Mouse (Mus musculus): ENCODE measurements around the gene Rad51b. TPM values are rescaled to one million over a fixed set of nuclear protein-coding genes. Genes with fewer than 3 reads are reported as not detected.

The Rad51b gene
- polyA plus RNA-seq, 1 experiment from 2014 or later = 0.87 TPM

DNA sequence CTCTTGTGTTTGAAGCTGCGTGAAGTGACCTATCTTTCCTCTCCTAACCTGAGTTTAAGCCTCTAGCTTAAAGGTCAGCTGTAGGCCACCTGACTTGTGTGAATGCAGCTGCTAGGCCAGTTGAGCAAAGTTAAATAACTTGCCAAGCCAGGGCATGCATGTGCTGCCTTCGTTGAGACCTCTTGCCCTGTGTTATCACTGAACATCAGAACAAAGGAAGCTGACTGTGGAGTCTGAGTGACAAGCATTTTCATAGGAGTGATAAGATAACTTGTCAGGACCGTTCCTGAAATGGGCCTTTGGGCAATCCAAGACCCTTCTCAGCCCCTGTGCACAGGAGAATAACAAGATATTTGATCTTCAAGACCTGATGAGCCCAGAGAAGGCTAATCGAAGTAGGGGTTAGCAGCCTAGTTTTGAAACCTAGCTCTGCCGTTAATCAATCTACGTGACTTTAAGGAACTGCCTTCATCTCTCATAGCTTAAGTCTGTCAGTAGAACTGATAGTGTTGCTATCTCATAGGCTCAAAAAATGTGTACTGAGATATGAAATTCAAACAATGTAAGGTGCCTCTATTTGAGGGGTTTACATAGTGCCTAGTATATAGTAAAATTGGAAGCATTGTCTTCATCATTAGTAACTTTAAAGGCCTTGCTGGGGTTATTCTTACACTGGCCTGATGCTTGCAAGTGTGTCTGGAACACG is 465.6 kb downstream of the Rad51b start:
- Histone ChIP-seq H3K27me3 (ENCODE audit: control insufficient read depth, insufficient read depth, low read length) (no peaks in the 10 kb centered on the region), H3K4me2 (ENCODE audit: low read depth, low read length) (no peak overlapping the region), H3K27ac (ENCODE audit: low read depth, low read length) (no peak overlapping the region), H3K9me3 (ENCODE audit: control insufficient read depth, low read length) (no peaks in the 10 kb centered on the region), H3K4me3 (ENCODE audit: low read depth, low read length) (no peak overlapping the region), H3K9ac (replicated peaks; ENCODE audit: low read depth, low read length) (no peak overlapping the region), H3K4me1 (ENCODE audit: control insufficient read depth, insufficient read depth, low read length) (no peaks in the 10 kb centered on the region), H3K36me3 (ENCODE audit: control insufficient read depth, insufficient read depth, low read length) (no peaks in the 10 kb centered on the region)
- 92% methylated on average over 7 of the region's 7 CpGs for WGBS
- ATAC-seq (ENCODE audit: low read depth) = no peak

DNA sequence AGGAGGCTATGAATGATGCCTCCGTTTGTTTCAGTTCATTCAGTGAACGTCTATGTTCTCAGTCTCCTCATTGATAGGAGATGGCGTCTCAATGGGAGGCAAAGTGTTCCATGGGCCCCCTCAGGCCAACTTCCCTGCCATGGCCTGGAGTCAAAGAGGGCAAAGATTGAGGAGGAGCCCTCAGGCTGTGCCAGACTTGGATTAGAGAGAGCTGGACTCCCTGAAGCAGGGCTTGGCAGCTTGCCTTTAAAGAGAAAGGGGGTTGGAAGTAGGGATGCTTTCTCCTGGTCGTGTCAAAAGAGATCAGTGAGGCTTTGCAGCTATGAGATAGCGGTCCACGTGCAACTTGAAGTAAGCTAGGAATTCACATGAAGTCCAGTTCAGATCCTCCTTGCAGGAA is 469.0 kb downstream of the Rad51b start:
- 79% methylated on average over 6 of the region's 6 CpGs for WGBS
- Histone ChIP-seq H3K9me3 (ENCODE audit: control insufficient read depth, low read length) (no peaks in the 10 kb centered on the region), H3K4me2 (ENCODE audit: low read depth, low read length) (no peak overlapping the region), H3K4me3 (ENCODE audit: low read depth, low read length) (no peak overlapping the region), H3K9ac (replicated peaks; ENCODE audit: low read depth, low read length) (no peak overlapping the region), H3K36me3 (ENCODE audit: control insufficient read depth, insufficient read depth, low read length) (no peaks in the 10 kb centered on the region), H3K27ac (ENCODE audit: low read depth, low read length) (no peak overlapping the region), H3K4me1 (ENCODE audit: control insufficient read depth, insufficient read depth, low read length) (no peaks in the 10 kb centered on the region), H3K27me3 (ENCODE audit: control insufficient read depth, insufficient read depth, low read length) (no peaks in the 10 kb centered on the region)
- ATAC-seq (ENCODE audit: low read depth) = no peak

DNA sequence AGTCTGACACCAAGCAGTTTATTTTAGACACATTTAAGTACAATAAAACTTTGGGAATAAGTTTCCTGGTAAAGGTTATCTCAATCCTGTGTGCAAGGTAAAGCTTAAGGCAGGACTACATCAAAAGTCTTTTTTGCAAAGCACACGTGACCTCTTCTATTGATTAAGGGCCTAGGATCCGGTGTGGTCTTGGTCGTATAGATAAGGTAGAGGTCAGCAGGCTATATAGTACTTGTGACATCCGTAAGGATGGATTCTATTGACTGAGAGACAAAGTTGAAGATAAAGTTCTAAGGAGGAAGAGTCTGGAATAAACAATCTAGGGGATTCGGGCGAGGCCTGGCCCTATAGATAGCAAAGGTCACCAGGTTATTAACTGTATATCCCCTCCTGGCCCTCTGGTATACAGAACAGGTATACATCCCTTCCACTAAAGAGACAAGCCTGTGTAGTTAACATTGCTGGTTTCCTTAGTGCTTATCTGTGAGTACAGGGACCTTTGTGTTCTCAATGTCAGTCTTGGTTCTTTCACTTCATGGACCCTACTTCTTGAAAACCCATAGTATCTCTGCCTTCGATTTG is 471.8 kb downstream of the Rad51b start:
- Histone ChIP-seq H3K4me3 (ENCODE audit: low read depth, low read length) (no peak overlapping the region), H3K4me1 (ENCODE audit: control insufficient read depth, insufficient read depth, low read length) (no peaks in the 10 kb centered on the region), H3K4me2 (ENCODE audit: low read depth, low read length) (no peak overlapping the region), H3K27me3 (ENCODE audit: control insufficient read depth, insufficient read depth, low read length) (no peaks in the 10 kb centered on the region), H3K9ac (replicated peaks; ENCODE audit: low read depth, low read length) (no peak overlapping the region), H3K9me3 (ENCODE audit: control insufficient read depth, low read length) (no peaks in the 10 kb centered on the region), H3K36me3 (ENCODE audit: control insufficient read depth, insufficient read depth, low read length) (no peaks in the 10 kb centered on the region), H3K27ac (ENCODE audit: low read depth, low read length) (no peak overlapping the region)
- WGBS = 95% methylated on average over 7 of the region's 7 CpGs
- no peak for ATAC-seq (ENCODE audit: low read depth)

DNA sequence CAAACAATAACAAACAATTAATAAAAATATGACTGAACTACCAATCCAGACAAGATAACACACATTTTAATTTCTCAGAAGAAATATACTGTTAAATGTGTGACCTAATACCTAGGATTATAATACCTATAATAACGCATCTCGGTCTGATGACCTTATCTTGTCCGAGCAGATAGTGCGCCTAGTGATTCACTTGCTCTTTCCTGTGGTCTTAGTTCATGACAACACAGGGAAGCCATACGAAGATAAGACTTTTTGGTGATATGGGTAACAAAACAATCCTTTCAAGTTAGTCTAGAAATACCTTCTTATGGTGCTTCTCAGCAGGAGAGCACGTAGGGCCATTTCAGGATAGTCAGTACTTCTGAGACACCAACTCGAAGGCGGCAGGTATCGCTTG is 472.7 kb downstream of the Rad51b start:
- no peak overlapping the region for H3K4me3 ChIP-seq (ENCODE audit: low read depth, low read length)
- no peak for ATAC-seq (ENCODE audit: low read depth)
- WGBS = 96% methylated on average over 9 of the region's 9 CpGs

DNA sequence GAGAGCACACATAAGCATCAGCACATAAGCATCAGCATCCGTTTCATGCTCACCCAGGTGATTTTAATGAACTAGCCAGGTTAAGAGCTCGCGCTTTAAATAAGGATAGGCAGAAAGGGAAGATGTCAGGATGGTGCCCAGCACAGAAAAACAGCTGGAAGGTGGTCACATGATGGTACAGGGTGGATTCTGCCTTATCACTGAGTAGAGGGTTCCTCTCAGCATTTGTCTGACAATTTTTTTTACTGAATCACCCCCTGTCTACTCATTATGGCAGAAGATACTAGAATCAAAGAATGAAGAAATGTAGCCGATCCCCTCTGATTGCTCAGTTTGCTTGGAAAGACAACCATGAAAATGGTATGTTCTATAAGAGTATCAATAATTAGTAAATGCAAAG is 474.1 kb downstream of the Rad51b start:
- 92% methylated on average over 4 of the region's 4 CpGs for WGBS
- Histone ChIP-seq H3K36me3 (ENCODE audit: control insufficient read depth, insufficient read depth, low read length) (no peaks in the 10 kb centered on the region), H3K27ac (ENCODE audit: low read depth, low read length) (no peak overlapping the region), H3K9ac (replicated peaks; ENCODE audit: low read depth, low read length) (no peak overlapping the region), H3K27me3 (ENCODE audit: control insufficient read depth, insufficient read depth, low read length) (no peaks in the 10 kb centered on the region), H3K4me2 (ENCODE audit: low read depth, low read length) (no peak overlapping the region), H3K9me3 (ENCODE audit: control insufficient read depth, low read length) (no peaks in the 10 kb centered on the region), H3K4me3 (ENCODE audit: low read depth, low read length) (no peak overlapping the region), H3K4me1 (ENCODE audit: control insufficient read depth, insufficient read depth, low read length) (no peaks in the 10 kb centered on the region)
- no peak for ATAC-seq (ENCODE audit: low read depth)

More for the DNA sequence above, 472.7 kb downstream of the Rad51b start:
- Histone ChIP-seq H3K27ac (ENCODE audit: low read depth, low read length) (no peak overlapping the region), H3K36me3 (ENCODE audit: control insufficient read depth, insufficient read depth, low read length) (no peaks in the 10 kb centered on the region), H3K4me2 (ENCODE audit: low read depth, low read length) (no peak overlapping the region), H3K4me1 (ENCODE audit: control insufficient read depth, insufficient read depth, low read length) (no peaks in the 10 kb centered on the region), H3K9me3 (ENCODE audit: control insufficient read depth, low read length) (no peaks in the 10 kb centered on the region), H3K27me3 (ENCODE audit: control insufficient read depth, insufficient read depth, low read length) (no peaks in the 10 kb centered on the region), H3K9ac (replicated peaks; ENCODE audit: low read depth, low read length) (no peak overlapping the region)

DNA sequence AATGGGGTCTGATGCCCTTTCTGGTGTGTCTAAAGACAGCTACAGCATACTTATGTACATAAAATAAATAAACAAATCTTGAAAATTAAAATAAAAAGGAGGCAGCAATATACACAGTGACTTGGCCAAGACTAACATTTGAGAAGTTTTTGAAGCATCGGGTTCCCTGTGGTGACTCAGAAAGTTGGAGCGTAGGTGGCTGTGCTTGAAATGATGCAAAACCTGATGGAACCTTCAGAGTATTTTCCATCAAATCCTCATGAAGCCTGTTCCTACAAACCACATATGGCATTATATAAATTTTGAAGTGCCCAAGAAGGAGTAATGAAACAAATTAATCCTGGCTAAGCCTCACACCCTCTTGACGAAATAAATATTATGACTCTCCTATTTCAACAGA is 474.7 kb downstream of the Rad51b start:
- Histone ChIP-seq H3K9ac (replicated peaks; ENCODE audit: low read depth, low read length) (no peak overlapping the region), H3K9me3 (ENCODE audit: control insufficient read depth, low read length) (no peaks in the 10 kb centered on the region), H3K4me1 (ENCODE audit: control insufficient read depth, insufficient read depth, low read length) (no peaks in the 10 kb centered on the region), H3K36me3 (ENCODE audit: control insufficient read depth, insufficient read depth, low read length) (no peaks in the 10 kb centered on the region), H3K4me3 (ENCODE audit: low read depth, low read length) (no peak overlapping the region), H3K27ac (ENCODE audit: low read depth, low read length) (no peak overlapping the region), H3K4me2 (ENCODE audit: low read depth, low read length) (no peak overlapping the region), H3K27me3 (ENCODE audit: control insufficient read depth, insufficient read depth, low read length) (no peaks in the 10 kb centered on the region)
- WGBS = 85% methylated on average over 3 of the region's 3 CpGs
- ATAC-seq (ENCODE audit: low read depth) = no peak

DNA sequence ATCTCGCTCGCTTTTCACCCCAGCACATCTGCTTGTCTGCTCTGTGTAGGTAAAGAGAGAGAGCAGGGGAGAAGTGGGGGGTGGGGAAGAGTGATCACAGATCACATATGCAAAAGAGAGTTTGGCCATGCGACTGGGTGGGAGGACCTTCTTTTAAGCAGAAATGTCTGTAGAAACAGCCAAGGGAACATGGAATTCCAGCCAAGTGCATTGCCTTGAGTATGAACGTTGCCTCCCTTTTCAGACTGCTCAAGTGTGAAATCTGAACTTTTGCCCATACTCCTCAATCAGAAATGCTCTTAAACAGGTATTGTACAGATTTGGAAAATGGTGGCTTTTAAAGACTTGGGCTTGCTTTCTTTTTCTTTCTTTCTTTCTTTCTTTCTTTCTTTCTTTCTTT is 476.2 kb downstream of the Rad51b start:
- no peak overlapping the region for H3K4me2 ChIP-seq (ENCODE audit: low read depth, low read length)
- no peaks in the 10 kb centered on the region for H3K36me3 ChIP-seq (ENCODE audit: control insufficient read depth, insufficient read depth, low read length)
- no peaks in the 10 kb centered on the region for H3K9me3 ChIP-seq (ENCODE audit: control insufficient read depth, low read length)
- H3K27me3 ChIP-seq (ENCODE audit: control insufficient read depth, insufficient read depth, low read length) = no peaks in the 10 kb centered on the region
- no peak overlapping the region for H3K27ac ChIP-seq (ENCODE audit: low read depth, low read length)
- H3K4me1 ChIP-seq (ENCODE audit: control insufficient read depth, insufficient read depth, low read length) = no peaks in the 10 kb centered on the region
- WGBS = 78% methylated on average over 4 of the region's 4 CpGs
- no peak overlapping the region for H3K4me3 ChIP-seq (ENCODE audit: low read depth, low read length)
- ATAC-seq (ENCODE audit: low read depth) = no peak
- no peak overlapping the region for H3K9ac ChIP-seq (replicated peaks; ENCODE audit: low read depth, low read length)

DNA sequence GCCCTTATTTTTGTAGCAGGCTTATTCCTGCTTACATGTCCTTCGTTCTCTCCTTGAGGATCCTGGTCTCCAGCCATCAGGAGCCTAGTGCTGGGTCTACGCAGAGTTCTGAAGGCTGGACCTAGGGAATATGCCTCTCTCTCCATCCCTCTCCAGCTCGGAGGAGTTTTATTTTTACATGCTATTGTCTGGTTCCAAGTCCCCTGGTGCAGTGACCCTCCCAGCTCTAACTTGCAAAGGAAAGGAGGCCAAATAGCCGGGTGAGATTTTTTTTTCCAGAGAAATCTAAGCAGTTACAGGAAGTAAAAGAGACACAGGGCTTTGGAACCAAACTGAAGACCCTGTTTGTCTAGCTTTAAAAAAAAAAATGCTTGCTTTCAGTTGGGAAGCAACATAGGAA is 477.5 kb downstream of the Rad51b start:
- no peak overlapping the region for H3K4me2 ChIP-seq (ENCODE audit: low read depth, low read length)
- WGBS = 81% methylated on average over 4 of the region's 4 CpGs
- H3K27me3 ChIP-seq (ENCODE audit: control insufficient read depth, insufficient read depth, low read length) = no peaks in the 10 kb centered on the region
- H3K9ac ChIP-seq (replicated peaks; ENCODE audit: low read depth, low read length) = no peak overlapping the region
- H3K9me3 ChIP-seq (ENCODE audit: control insufficient read depth, low read length) = no peaks in the 10 kb centered on the region
- no peak for ATAC-seq (ENCODE audit: low read depth)
- H3K4me1 ChIP-seq (ENCODE audit: control insufficient read depth, insufficient read depth, low read length) = no peaks in the 10 kb centered on the region
- no peak overlapping the region for H3K4me3 ChIP-seq (ENCODE audit: low read depth, low read length)
- H3K27ac ChIP-seq (ENCODE audit: low read depth, low read length) = no peak overlapping the region
- no peaks in the 10 kb centered on the region for H3K36me3 ChIP-seq (ENCODE audit: control insufficient read depth, insufficient read depth, low read length)

DNA sequence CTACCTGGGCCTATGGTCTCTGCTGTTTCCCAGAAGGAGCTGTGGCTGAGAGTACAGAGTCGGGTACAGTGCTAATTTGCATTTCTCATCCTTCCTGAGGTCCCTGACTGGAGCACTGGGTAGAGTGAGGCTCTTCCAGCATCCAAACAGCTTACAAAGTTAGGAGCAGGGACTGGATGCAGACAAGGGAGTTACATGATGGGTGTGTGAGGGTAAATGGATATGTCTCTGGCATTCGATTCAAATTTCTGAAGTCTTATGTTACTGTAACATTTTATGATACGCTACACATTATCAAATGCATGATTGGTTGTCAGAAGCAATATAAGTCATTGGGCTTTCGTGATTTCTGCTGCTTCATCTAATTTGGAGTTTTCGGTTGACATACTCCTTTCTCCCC is 479.7 kb downstream of the Rad51b start:
- no peak overlapping the region for H3K4me2 ChIP-seq (ENCODE audit: low read depth, low read length)
- ATAC-seq (ENCODE audit: low read depth) = no peak
- no peaks in the 10 kb centered on the region for H3K27me3 ChIP-seq (ENCODE audit: control insufficient read depth, insufficient read depth, low read length)
- no peak overlapping the region for H3K9ac ChIP-seq (replicated peaks; ENCODE audit: low read depth, low read length)
- H3K27ac ChIP-seq (ENCODE audit: low read depth, low read length) = no peak overlapping the region
- H3K4me1 ChIP-seq (ENCODE audit: control insufficient read depth, insufficient read depth, low read length) = no peaks in the 10 kb centered on the region
- 84% methylated on average over 5 of the region's 5 CpGs for WGBS
- no peaks in the 10 kb centered on the region for H3K36me3 ChIP-seq (ENCODE audit: control insufficient read depth, insufficient read depth, low read length)
- H3K4me3 ChIP-seq (ENCODE audit: low read depth, low read length) = no peak overlapping the region
- H3K9me3 ChIP-seq (ENCODE audit: control insufficient read depth, low read length) = no peaks in the 10 kb centered on the region

All from neural tube, embryonic 14.5 days (tissue).